Mouse (Mus musculus): ENCODE measurements around the gene Specc1. TPM values are rescaled to one million over a fixed set of nuclear protein-coding genes. Genes with fewer than 3 reads are reported as not detected.

The Specc1 gene
- total RNA-seq, 2 experiments from 2014 or later, result 72.9 to 77.6 TPM

DNA sequence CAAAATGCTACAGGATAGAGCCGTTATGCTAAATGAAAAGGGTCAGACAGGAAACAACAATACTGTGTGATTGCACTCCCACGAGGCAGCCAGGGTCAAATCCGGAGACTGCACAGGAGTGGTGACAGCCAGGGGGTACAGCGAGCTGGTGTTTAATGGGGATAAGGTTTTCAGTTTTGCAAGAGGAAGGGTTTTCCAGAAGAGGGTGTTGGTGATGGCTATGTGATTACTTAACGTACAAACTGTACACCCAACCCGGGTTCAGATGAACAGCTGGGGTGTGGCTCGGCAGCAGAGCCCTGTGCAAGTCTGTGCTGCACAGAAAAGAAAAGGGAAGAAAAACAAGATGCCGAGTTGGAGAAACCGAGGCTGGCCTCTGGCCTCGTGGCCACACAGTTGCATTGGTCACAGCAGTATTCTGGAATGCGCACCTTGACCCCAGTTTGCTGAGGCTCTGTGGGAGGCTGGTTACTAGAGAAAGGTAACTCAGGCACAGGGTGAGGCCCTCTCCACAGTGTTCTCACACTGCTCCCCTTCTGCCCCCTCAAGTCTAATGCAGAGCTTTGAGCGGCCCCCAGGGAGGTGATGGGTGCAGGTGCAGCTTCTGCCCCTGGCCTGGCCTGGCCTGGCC is 284.2 kb downstream of the Specc1 start:
- DNase-seq (ENCODE audit: low spot score in 2 of 2), result no peak

DNA sequence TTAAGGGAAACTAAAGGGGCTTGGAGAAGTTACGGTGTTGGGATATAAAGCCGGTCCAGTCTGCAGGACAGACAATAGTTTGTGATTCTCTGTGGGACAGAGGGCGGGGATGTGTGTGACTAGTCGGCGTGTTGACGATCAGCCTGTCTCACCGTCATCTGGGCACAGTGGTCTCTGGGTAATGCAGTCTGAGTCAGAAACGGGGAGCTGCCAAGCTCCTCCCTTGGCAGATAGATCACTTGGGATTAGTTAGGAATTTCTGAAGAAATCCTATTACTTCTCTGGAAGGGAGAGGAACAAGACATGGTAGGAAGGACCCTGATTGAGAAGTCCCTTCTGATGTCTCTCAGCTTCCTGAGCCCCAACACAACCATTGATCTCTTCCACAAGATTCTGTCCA is 287.3 kb downstream of the Specc1 start:
- DNase-seq (ENCODE audit: low spot score in 2 of 2), result no peak

DNA sequence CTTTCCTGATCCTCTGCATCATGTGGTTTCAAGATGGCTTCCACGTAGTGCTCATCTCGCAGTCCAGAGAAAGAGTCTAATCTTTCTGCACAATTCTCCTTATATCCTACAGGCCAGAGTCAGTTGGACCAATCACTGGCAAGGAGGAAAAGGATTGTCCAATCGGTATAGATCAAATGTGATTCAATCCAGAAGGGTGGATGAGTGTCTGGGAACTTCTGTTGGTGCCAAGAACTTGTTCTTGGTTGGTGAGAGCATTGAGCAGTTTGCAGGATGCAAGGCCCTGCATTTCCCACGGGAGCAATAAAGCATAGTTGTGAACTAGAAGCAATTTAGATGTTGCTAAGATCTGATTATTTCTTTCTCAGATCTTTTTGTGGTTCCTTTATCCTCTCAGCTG is 287.9 kb downstream of the Specc1 start:
- no peak for DNase-seq (ENCODE audit: low spot score in 2 of 2)

DNA sequence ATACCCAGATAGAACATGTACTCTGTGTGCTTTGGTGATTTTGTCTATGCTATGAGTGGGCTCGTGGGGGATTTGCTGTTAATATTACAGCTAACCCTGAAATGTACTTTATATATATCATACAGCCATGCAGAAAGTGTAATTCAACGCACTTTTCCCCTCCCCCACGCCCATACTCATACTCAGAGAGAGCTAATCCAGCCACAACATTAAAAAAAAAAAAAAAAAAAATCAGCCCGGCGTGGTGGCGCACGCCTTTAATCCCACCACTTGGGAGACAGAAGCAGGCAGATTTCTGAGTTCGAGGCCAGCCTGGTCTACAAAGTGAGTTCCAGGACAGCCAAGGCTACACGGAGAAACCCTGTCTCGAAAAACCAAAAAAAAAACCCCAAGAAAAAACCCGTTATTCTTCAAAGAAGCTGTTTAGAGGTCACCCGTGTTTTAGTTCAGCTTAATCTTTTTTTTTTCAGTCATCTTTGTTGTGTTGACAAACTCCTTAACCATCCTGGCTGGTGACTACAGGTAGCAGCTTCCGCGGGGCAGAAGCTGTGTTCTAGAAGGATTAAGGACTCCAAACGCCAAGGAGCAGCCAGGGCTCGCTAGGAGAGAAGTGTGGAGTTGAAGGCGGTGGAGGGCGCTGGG is 291.3 kb downstream of the Specc1 start:
- DNase-seq (ENCODE audit: low spot score in 2 of 2), result no peak

DNA sequence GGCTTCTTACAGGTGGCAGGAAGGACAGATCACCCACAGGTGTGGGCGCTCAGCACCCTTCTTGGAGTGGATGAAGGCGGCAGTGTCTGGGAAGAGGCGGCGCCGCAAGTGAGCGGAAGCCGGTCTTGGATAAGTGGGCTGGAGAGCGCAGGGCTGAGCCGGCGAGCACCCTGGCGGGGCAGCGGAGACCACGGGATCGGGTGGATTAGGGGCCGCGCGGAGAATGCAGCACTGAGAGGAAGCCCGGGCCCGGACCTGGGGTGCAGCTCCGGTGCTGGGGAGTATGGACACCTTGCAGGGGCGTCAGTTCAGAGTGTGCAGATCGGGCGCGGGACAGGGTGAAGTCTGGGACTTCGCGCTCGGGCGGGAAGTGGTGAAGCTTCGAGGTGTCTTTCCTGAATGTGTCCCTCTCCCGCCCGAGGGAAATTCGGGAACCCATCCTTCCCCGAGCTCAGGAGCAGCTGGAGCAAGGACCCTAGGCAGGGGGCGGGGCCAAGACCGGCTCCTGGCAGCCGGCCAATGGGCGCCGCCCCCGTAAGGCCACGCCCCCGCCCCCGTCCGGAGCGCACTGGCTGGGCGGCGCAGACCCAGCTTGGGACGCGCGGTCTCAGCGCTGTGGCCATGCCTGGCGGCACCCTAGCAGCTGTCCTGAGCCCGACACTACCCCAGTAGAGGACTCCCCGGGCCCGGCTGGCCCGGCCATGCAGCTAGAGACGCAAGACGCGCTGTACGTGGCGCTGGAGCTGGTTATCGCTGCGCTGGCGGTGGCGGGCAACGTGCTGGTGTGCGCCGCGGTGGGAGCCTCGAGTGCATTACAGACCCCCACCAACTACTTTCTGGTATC is 292.1 kb downstream of the Specc1 start, which contains the start of gene Adora2b:
TSS of gene Adora2b (plus strand) at position 584 of the 844 bp plus-strand sequence.
- DNase-seq (ENCODE audit: low spot score in 2 of 2), result peak; percentile 16 to 34

DNA sequence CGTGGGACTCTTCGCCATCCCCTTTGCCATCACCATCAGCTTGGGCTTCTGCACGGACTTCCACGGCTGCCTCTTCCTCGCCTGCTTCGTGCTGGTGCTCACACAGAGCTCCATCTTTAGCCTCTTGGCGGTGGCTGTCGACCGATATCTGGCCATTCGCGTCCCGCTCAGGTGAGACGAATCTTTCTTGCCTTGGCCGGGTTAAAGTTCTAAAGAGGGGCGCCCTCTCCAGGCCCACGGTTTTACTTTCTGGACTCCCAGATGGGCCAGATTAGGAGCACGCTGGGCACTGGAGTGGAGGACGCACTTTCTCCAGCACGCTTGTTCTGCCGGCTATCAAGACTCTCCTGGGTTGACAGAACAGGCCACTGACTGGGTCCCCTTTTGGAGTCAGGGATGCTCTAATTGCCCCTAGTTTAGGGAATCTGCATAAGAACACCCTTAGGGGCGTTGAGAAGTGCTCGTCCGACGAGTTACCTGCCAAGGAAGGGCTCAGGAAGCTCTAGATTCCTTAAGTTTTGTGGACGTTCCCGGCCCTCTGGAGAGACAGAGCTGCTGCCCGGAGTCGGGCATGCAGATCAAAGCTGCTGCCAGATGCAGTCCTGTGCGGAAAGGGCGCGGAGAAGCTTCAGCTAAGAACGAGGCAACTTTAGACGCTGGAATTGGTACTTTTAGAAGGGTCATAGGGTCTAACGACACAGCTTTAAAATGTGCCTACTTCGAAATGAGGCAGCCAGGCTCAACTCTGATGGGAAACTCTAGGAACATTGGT is 292.9 kb downstream of the Specc1 start:
- DNase-seq (ENCODE audit: low spot score in 2 of 2), result peak in 1 of 2 experiments; percentile 13

DNA sequence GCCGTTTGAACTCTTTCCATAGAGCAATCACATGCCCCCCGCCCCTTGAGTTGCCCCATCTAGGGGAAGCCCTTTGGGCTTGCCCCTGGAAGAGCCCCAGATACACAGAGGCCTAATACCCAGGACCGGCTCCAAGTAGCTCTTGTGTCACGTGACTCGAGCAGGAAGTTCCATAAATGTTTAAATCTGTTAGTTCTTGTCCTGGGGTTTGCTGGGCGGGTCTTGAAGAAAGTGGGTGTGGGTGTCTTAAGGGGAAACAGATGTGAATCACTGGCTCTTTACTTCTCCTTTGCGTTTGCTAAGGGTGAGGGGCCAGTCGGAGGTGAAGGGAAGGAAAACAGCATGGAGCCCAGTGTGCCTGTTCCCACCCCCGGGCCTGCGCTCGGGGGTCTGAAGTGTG is 294.5 kb downstream of the Specc1 start:
- DNase-seq (ENCODE audit: low spot score in 2 of 2), result no peak

DNA sequence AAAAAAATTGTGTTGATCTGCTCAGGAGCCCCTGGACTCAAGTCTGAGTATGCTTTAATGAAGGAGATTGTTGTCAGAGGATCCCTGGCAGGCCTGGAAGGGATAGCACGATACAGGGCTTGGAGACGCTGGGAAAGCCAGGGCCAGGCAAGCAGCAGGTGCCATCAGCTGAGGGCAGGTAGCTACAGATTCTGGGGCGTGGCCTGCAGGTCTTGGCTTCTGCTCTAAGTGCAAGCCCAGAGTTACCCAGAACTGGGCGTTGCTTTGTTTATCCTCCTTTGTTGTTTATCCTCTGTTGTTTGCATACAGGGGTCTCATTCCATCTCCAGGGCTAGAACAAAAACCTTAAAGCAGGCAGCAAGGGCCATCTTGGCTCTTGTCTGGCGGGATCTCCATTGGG is 296.8 kb downstream of the Specc1 start:
- DNase-seq (ENCODE audit: low spot score in 2 of 2), result no peak

DNA sequence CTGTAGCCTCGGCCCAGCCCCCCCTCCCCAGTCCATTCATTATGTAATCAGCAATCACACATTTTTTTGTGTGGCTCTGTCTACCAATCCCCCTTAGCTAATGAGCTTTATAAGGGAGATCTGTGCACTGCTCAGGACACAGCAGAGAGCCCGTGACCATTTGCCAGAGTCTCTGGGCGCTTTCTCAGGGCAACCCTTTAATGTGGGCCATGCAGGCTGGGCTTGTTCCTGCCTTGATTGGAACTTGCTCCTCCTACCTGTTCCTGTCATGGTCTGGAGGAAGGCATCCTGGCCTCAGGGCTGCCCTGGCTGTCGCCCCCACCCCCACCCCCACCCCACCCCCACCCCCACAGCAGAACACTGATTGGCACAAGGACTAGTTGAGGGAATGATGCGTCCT is 302.7 kb downstream of the Specc1 start:
- no peak for DNase-seq (ENCODE audit: low spot score in 2 of 2)

DNA sequence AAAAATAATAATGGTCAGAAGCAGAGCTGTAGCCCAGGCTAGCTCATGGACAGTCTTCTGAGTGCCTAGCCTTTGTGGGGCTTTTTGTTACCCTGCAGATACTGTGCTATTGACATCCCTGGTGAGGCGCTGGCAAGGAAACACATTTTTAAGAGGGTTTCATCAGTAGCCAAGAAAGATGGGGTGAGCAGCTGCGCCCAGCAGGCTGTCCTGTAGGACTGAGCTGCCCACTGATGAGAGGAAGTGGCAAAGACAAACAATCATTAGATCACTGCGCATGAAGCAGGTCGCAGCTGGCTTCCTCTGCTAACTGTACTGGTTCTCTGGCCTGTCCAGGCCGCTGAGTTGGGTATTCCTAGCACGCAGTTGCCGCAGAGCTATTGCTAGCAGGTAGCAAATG is 307.0 kb downstream of the Specc1 start:
- no peak for DNase-seq (ENCODE audit: low spot score in 2 of 2)

DNA sequence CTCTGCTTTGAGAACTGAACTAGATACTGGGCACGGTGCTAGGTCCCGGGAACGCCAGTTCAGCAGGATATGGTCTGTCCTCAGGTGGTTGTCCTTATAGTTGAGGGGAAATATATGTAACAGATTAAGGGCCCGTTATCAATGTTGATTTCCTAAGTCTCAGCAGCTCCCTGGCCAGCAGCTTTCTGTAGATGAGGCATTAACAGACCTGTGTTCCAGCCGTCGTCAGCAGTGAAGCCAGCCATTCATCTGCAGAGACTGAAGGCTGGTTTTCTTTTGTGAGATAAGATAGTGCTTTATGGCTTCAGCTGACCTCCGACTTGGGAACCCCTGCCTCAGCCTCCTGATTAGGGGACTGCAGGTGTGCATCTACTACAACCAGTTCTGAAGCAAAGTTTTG is 307.5 kb downstream of the Specc1 start:
- no peak for DNase-seq (ENCODE audit: low spot score in 2 of 2)

DNA sequence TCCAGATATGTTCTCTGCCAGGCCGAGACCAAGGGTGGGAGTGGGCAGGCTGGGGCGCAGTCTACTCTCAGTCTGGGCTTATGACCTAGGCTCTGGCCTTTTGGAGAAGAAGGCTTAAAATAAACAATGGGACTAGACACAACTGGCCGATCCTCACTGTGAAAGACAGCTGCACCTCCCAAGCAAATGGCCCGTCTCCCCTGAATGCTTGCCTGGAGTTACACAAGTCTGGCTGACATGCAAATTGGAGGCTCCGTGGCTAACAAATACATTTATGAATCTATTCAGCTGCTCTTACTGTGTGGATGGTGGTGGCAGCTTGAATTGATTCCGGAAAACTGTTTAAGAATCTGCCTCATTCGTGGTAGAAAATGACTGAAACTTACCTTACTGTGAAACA is 309.1 kb downstream of the Specc1 start:
- no peak for DNase-seq (ENCODE audit: low spot score in 2 of 2)

DNA sequence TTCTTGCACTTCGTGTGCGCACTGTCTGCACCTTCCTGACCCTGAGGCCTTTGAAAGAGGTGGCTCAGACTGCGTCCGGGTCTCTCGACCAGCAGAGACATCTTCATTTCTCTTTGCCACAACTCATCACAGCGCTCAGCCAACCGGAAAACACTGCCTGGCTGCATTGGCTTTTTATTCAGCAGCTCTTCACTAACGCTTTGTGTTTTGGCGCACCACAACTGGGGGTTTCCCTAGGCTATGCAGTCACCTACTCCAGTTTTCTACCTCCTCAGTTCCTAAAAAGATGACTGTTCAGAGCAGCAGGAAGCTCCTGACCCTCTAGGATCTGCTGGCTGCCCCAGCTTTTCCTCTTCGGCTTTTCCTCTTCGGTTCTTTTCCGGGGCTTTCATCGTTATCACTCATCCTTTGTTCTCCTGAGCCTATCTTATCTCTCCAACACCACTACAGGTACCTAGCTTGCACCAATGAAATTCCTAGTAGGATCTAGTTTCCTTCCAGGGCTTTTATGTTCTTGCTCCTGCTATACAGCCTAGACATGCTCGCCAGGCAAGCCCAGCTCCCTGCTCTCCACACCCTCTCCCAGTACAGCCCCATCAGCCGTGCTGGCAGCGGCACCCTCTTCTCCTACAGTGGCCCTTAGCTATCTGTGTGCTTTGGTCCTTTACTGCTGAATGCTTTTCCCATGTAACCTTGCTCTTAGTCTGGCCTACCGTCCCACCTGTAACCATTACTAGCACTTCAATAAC is 310.1 kb downstream of the Specc1 start:
- DNase-seq (ENCODE audit: low spot score in 2 of 2), result no peak

DNA sequence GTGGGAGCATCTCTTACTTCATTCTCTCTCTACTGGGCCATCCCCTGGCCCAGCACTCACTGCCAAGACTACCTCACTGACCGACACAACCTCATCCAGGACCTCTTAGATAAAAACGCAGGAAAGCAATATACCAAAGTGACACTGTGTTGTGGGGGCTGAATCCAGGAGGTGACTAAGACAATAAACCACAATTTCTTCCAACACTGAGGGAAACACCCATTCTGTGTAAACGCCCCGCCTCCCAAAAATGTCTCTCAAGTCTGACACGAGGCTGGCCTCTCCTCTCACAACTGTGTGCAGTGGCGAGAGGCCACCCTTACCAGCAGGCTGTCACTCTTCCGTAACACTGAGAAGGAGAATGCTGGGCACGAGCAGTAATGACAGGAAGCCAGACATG is 311.8 kb downstream of the Specc1 start:
- no peak for DNase-seq (ENCODE audit: low spot score in 2 of 2)

DNA sequence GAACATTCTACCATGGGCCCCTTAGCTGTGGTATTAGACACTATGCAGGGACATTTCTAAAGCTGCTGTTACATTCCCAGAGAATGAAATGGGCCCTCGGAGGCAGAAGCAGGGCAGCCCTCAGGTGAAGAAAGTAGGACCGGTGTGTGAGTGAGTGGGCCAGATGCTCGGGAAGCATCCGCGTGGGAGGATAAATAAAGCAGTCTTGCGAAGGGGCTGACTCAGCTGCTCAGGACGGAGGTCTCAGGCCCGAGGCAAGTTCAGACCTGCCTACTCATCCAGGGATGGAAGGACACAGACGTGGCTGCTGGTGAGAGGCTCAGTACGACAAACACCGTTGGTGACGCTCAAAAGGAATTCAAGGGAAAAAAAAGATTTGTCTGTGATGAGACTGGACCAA is 312.5 kb downstream of the Specc1 start:
- no peak for DNase-seq (ENCODE audit: low spot score in 2 of 2)

DNA sequence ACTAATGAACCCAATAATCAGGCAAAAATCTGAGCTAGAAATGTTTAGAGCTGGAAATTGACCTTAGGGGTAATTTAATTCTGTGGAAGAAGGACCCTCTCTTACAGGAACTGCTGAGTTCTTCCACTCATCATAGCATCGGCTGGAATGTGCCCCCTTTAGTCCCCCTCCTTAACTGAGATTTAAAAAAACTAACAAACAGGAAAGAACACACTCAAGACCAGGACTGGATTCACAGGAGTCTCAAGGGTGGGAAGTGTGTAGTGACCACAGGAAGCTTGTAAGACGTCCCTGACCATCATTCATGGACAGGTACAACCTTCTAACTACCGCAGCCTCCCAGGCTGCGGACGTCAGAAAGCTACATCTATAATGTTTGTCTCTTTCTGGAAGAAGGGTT is 314.3 kb downstream of the Specc1 start:
- no peak for DNase-seq (ENCODE audit: low spot score in 2 of 2)

Other genes starting within 250 kb of the Specc1 start
- gene Slc5a10, start 235.9 kb upstream of the Specc1 start, total RNA-seq (2021), result under 1 TPM in 1 of 2 experiments, not detected in 1; 0.19 TPM
- 10 to 100 TPM; 37.8 to 40.0 TPM for gene Prpsap2, start 194.7 kb upstream of the Specc1 start, total RNA-seq (2021)
- 10 to 100 TPM; 74.0 to 75.4 TPM for gene Ulk2, start 101.7 kb upstream of the Specc1 start, total RNA-seq (2021)
- 10 to 100 TPM; 32.2 to 32.7 TPM for gene Akap10, start 26.5 kb upstream of the Specc1 start, total RNA-seq (2021)